Mouse (Mus musculus) cortical plate, adult 2 months (tissue): ENCODE data around the gene AI661453. TPM values are rescaled to one million over a fixed set of nuclear protein-coding genes. Genes with fewer than 3 reads are reported as not detected.

Source experiments
- H3K27ac ChIP-seq: fragments of 200-500 bp; 2 replicates; pipeline ENCODE4 v1.5.1; 2012; ENCODE audit warnings: low read length, control low read depth, inconsistent platforms; ENCODE audit not compliant: insufficient read depth
- H3K4me1 ChIP-seq: fragments of 200-500 bp; 2 replicates; pipeline ENCODE4 v1.6.1; 2011; ENCODE audit warnings: low read length; ENCODE audit not compliant: control insufficient read depth, insufficient read depth
- H3K4me3 ChIP-seq: fragments of 200-500 bp; 2 replicates; pipeline ENCODE4 v1.5.1; 2011; ENCODE audit warnings: mild to moderate bottlenecking, low read length, control low read depth; ENCODE audit not compliant: insufficient read depth
- CTCF ChIP-seq: fragments of 200-500 bp; IDR thresholded peaks from 2 replicates; pipeline ENCODE4 v1.5.1; 2011; ENCODE audit warnings: mild to moderate bottlenecking, control low read depth, low read length; ENCODE audit not compliant: insufficient read depth; ENCODE audit errors: extremely low read depth
- POLR2A ChIP-seq: fragments of 200-500 bp; IDR thresholded peaks from 2 replicates; pipeline ENCODE4 v1.6.1; 2011; ENCODE audit warnings: mild to moderate bottlenecking, low read length, control low read depth; ENCODE audit not compliant: insufficient read depth; ENCODE audit errors: extremely low read depth
- polyA plus RNA-seq: library from polyadenylated mRNA; depleted of rRNA; stranded (reverse); fragments of >200 nt; gene quantifications from 2 replicates; pipeline ENCODE4 v1.2.3, GENCODE M21; 2012

AI661453 gene
- polyA plus RNA-seq, 1 experiment: 0.25 TPM

DNA sequence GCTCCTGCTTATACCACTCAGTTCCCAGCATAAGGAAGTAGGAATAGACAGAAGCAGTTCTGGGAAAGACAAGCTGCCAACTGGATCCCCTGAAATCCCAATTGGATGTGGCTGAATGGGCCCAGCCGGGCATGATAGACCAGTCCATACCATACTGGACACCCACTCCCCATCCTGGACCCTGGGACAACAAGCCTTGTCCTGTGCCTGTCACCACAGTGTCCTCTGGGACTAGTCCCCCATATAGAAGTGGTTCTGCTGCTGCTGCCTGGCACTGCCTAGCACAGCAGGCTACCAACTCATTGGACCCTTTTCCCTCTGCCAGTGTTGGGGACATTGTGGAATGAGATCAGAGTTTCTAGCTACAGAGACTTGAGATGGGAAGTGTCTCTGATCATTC lies 69.6 kb downstream of the AI661453 start:
- no peaks in the 10 kb centered on the region; the same call in none of the 2 replicates for H3K4me1 ChIP-seq
- TF ChIP-seq CTCF: no peak
- no peak for TF ChIP-seq POLR2A
- H3K4me3 ChIP-seq: peak overlapping the region; percentile 29; the same call in 1 of the 2 replicates
- H3K27ac ChIP-seq: 0 out of 2 replicates have a peak overlapping the region, but pooled peaks have one; percentile 24

DNA sequence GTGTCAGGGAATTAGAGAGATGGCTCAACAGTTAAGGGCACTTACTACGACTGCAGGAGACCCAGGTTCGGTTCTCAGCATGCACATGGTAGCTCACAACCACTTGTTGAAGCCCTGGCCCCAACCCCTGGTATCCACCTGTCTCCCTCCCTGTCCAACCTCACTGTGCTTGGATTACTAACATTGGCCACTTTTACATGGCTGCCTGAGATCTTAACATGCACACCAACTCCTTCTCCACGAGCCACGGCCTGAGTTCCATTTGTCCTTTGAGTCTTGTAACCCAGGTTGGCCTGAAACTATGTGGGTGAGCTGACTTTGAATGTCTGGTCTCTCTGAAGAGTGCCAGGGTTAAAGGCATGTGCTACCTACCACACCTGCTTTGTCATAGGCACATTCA lies 70.3 kb downstream of the AI661453 start:
- Histone ChIP-seq H3K4me1 (no peaks in the 10 kb centered on the region; the same call in none of the 2 replicates), H3K27ac (no peak overlapping the region), H3K4me3 (no peak overlapping the region)
- TF ChIP-seq POLR2A (no peak), CTCF (no peak)

DNA sequence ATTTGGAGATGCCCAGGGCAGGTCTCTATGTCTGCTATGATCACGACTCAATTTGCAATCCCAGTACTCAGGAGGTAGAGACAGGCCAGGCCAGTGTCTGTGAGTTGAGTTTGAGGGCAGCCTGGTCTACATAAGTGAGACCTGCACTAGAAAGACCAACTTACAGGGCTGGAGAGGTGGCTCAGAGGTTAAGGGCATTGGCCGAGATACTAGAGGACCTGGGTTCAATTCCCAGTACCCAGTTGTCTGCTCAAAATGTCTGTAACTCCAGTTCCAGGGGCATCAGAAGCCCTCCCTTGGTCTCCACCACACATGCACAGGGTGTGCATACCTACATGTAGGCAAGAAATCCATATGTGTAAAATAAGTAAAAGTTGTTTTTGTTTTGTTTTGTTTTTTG lies 71.1 kb downstream of the AI661453 start:
- Histone ChIP-seq H3K4me1 (no peaks in the 10 kb centered on the region; the same call in none of the 2 replicates), H3K4me3 (no peak overlapping the region), H3K27ac (peak overlapping the region; percentile 84)
- TF ChIP-seq CTCF (no peak), POLR2A (no peak)

DNA sequence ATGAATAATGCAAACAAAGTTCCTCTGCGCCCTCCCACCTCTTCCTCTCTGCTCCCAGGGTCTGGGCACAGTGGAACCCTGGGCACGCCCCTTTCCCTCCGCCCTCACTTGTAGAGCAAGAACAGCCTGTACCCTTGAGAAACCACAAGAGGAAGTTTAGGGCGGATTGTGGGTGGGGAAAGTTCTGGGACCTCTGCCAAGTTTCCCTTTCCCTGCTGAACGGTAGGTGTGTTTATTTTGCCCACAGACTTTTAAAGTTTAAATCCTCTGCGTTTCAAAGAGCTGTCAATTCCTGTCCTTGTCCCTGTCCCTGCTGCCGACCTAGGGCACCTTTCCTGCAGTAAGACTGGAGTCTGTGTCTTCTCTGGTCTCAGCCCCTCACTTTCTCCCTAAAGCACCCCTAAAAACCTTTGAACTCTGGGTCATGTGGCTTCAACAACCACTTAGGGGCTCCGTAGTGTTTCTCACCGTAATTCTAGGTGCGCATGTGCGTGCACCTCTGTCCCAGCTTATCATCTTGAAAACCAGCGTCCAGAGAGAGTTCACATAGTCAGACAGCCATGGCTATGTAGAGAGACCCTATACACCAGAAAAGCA lies 71.7 kb downstream of the AI661453 start:
- TF ChIP-seq CTCF (no peak), POLR2A (no peak)
- peak overlapping the region; percentile 84 for H3K27ac ChIP-seq
- 0 out of 2 replicates have a peak overlapping the region, but pooled peaks have one; percentile 4 for H3K4me3 ChIP-seq
- H3K4me1 ChIP-seq: no peaks in the 10 kb centered on the region; the same call in none of the 2 replicates

DNA sequence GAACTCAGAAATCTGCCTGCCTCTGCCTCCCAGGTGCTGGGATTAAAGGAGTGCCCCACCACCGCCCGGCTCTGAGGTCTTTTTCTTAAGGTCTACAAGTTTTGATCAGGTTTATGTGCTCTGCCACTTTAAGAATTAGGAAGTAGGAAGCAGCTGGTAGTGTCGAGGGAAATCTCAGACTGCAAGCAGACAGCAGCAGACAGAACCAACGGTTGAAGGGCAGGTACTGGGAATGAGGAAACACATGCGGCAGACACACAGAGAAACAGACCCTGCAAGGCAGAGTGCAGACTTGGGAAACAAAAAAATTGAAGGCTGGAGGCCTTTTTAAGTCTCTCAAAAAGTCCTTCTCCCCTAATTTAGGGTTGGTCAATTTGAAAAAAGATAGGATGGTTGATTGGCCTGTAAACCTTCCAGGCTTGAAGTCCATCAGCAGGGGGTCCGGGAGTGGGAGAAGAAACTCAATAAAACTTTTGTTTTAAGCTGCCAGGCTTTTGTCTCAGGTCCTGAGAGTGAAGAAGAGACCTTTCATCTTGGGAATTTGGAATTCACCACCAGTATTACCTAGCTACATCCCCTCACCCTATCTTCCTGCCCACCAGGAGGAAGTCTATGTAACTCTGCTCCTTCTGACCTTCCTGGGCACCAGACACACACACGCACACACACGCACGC lies 72.8 kb downstream of the AI661453 start:
- no peak overlapping the region for H3K4me3 ChIP-seq
- no peak for TF ChIP-seq CTCF
- TF ChIP-seq POLR2A: no peak
- H3K27ac ChIP-seq: peak overlapping the region; percentile 45; the same call in 1 of the 2 replicates
- no peaks in the 10 kb centered on the region; the same call in none of the 2 replicates for H3K4me1 ChIP-seq

DNA sequence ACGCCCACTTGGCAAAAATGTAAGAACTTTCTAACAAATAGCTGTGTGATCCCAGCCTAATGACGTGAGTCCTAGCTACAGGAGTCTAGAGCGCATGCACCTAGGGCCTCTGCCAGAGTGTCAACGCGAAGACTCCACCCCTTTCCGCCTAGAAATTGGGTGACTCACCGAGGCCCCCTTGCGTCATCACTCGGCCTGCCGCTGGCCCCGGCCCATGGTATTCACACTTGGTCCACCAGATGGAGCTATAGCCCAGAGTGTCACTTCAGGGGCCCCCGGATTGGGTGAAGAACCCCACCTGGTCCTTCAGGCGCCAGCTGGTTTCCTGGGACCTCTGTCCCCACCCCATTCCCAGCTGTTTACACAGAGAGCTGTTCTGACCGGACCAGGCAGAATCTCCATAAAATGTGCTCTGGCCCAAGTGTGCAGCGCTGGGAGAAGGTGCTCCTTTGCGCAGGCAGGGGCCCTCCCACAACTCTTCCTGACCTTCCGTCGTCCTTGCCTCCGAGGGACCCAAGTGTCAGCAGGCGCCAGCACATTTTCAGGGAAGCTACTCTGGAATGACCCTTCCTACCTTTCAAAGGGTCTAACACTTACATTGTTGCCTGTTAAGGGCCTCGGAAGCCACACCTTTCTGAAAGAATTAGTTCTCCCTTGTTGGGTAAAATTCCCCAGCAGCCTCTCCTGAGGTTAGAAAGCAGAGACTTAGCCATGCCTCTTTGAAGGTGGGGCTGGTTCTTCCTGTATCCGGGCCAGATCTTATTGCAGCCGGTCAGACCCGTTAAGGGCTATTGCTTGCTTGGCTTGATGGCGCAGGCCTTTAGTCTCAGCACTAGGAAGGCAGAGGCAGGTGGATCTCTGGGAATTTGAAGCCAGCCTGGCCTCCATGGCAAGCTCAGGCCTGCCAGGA lies 75.0 kb downstream of the AI661453 start:
- TF ChIP-seq POLR2A (no peak), CTCF (peak; percentile 72)
- Histone ChIP-seq H3K4me3 (no peak overlapping the region), H3K4me1 (no peaks in the 10 kb centered on the region; the same call in none of the 2 replicates), H3K27ac (peak overlapping the region; percentile 30; the same call in 1 of the 2 replicates)

DNA sequence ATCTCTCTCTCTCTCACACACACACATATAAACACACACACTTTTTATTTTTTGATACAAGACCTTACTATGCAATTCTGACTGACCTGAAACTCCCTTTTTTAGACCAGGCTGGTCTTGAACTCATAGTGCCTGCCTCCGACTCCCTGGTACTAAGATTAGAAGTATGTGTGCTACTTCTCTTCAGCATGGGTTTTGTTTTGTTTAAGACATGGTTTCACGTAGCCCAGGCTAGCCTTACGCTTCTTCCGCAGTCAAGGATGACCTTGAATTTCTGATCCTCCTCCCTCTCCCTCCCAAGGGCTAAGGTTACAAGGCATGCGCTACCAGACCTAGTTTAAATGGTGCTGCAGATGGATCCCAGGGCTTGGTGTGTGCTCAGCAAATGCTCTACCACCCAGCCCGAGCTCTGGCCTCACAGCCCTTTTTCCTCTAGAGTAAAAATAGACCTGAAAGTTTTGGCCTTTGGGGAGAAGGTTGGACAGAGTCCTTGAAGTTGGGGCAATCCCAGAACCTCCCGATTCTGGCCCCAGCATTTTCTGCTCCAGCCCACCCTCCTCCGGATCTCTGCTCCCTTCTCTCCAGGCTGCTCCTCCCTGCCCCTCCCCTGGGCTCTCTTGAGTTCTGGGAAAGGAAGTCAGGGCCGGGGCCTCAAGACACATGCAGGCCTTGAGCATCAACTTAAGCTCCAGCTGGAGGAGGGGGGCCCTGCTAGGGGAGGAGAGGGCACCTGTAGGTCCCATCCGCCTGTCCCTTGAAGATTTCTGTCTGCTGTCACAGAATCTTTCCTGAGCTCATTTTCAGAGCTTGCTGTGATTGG lies 76.8 kb downstream of the AI661453 start:
- Histone ChIP-seq H3K4me3 (no peak overlapping the region), H3K4me1 (no peaks in the 10 kb centered on the region; the same call in none of the 2 replicates), H3K27ac (no peak overlapping the region)
- no peak for TF ChIP-seq CTCF
- TF ChIP-seq POLR2A: no peak

DNA sequence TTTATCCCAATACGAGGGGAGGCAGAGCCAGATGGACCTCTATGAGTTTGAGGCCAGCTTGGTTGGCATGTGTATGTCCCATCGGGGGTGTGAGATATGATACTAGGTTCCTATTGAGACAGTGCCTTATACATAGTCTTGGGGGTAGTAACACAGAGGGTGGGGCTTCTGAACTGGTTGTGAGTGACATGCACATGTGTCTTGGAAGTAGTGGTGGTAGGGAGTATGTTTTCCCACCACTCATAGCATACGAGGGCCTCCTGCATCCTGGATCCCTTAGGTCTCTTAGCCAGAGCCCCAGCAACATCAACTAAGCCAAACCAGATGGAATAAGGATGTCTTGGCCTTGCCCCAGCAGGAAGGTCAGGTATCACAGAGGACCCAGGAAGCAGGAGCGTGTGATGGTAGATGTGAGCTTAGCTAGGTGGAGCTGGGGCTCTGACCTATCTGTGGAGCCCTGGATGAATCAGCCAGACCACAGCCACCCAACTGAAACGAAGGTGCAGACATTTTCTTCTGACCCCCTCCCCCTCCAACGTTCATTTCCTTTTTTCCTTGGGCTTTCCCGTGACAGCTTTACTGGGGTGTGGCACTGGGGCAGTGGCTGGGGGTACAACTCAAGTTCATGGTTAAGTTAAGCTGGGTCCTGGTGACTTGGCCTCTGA lies 78.9 kb downstream of the AI661453 start:
- Histone ChIP-seq H3K4me3 (no peak overlapping the region), H3K4me1 (no peaks in the 10 kb centered on the region), H3K27ac (no peak overlapping the region)
- TF ChIP-seq POLR2A: no peak
- no peak for TF ChIP-seq CTCF
